Mouse (Mus musculus) forebrain, embryonic 13.5 days (tissue): ENCODE results near the gene Poln. TPM values are rescaled to one million over a fixed set of nuclear protein-coding genes. Genes with fewer than 3 reads are reported as not detected.

ENCODE experiments used
- ATAC-seq: fragments of 200-750 bp; cut with Nextera tagmentation; 2 replicates; pipeline ENCODE4 v1.8.0; 2017
- H3K27ac ChIP-seq: fragments of 300-500 bp; sonication (generic); 2 replicates; pipeline ENCODE4 v1.5.1; 2015; ENCODE audit warnings: inconsistent platforms, mild to moderate bottlenecking, moderate library complexity
- H3K27me3 ChIP-seq: fragments of 300-500 bp; sonication (generic); 2 replicates; pipeline ENCODE4 v1.6.1; 2015; ENCODE audit warnings: mild to moderate bottlenecking, inconsistent platforms
- H3K36me3 ChIP-seq: fragments of 300-500 bp; sonication (generic); 2 replicates; pipeline ENCODE4 v1.6.1; 2015; ENCODE audit warnings: mild to moderate bottlenecking, inconsistent platforms; ENCODE audit not compliant: poor library complexity, severe bottlenecking
- H3K4me1 ChIP-seq: fragments of 300-500 bp; sonication (generic); 2 replicates; pipeline ENCODE4 v1.6.1; 2015; ENCODE audit warnings: inconsistent platforms
- H3K4me2 ChIP-seq: fragments of 300-500 bp; sonication (generic); 2 replicates; pipeline ENCODE4 v1.6.1; 2015; ENCODE audit warnings: inconsistent platforms, mild to moderate bottlenecking, moderate library complexity
- H3K4me3 ChIP-seq: fragments of 300-500 bp; sonication (generic); 2 replicates; pipeline ENCODE4 v1.5.1; 2015; ENCODE audit warnings: mild to moderate bottlenecking, inconsistent platforms
- H3K9ac ChIP-seq: fragments of 300-500 bp; sonication (generic); 2 replicates; pipeline ENCODE4 v1.6.1; 2015; ENCODE audit warnings: mild to moderate bottlenecking, inconsistent platforms
- H3K9me3 ChIP-seq: fragments of 300-500 bp; sonication (generic); replicated peaks from 2 replicates; pipeline ENCODE4 v1.6.1; 2016; ENCODE audit warnings: inconsistent platforms
- WGBS: fragments of 180-500 bp; shearing (Covaris S2); methylation state at CpG from one replicate; pipeline ENCODE4 v1.1.7; 2015; 5-methylcytosine and 5-hydroxymethylcytosine counted together
- polyA plus RNA-seq: library from polyadenylated mRNA; unstranded; fragments of >200 nt; fragmentation: Nextera tagmentation; extraction: Ambion mirVana; gene quantifications from 2 replicates; pipeline ENCODE4 v1.2.1, GENCODE M21; 2015

Gene Poln
- polyA plus RNA-seq, 1 experiment from 2014 or later = 0.88 TPM

DNA sequence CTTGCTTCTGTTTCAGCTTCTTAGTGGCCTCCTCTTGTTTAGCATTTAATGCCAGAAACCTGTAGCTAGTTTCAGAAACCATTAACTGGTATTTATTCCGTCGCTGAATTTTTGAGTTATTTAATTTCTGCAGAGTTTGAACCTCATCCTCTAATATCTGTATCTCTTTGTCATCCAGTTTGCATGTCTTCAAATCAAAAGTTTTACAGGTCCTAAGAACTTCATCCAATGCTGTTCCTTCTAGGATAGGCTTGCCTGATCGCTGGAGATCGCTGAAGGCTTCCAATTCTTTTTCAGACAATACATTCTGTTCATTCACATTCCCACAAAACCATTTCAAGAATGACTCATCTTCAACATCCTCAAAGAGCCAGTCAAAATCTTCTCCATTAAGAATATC lies 1.4 kb downstream of the Poln start:
- Histone ChIP-seq H3K4me3 (0 out of 2 replicates have a peak overlapping the region, but pooled peaks have one; percentile 10), H3K4me2 (peak overlapping the region; percentile 46), H3K36me3 (peaks cover 11% of the 10 kb centered on the region), H3K4me1 (peaks cover 27% of the 10 kb centered on the region), H3K9me3 (no peaks in the 10 kb centered on the region), H3K9ac (peak overlapping the region; percentile 45), H3K27me3 (no peaks in the 10 kb centered on the region), H3K27ac (no peak overlapping the region)
- WGBS = 89% methylated on average over 4 of the region's 4 CpGs
- ATAC-seq = no peak

DNA sequence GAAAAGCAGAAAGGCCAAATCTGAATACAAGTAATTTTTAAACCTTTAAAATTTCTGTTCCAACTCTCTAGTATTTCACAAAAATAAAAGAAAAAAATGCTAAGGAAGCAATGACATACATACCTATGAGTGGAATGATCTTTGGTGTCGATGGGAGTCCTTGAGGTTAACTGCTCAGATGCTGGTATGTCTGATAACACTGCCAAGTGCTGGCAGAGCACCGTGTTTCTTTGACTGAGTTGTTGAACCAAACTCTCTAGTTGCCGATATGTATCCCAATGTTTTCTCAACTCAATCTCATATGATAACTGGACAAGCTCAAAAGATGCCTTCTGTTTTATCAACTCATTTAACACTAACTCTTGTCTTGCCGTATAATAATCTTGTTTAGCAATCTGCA lies 3.5 kb downstream of the Poln start:
- Histone ChIP-seq H3K4me3 (no peak overlapping the region), H3K27me3 (no peaks in the 10 kb centered on the region), H3K9me3 (no peaks in the 10 kb centered on the region), H3K4me2 (peak overlapping the region; percentile 19; the same call in 1 of the 2 replicates), H3K27ac (no peak overlapping the region), H3K36me3 (peaks cover 13% of the 10 kb centered on the region), H3K4me1 (peaks cover 27% of the 10 kb centered on the region), H3K9ac (0 out of 2 replicates have a peak overlapping the region, but pooled peaks have one; percentile 5)
- WGBS = 88% methylated on average over 4 of the region's 4 CpGs
- ATAC-seq = no peak

DNA sequence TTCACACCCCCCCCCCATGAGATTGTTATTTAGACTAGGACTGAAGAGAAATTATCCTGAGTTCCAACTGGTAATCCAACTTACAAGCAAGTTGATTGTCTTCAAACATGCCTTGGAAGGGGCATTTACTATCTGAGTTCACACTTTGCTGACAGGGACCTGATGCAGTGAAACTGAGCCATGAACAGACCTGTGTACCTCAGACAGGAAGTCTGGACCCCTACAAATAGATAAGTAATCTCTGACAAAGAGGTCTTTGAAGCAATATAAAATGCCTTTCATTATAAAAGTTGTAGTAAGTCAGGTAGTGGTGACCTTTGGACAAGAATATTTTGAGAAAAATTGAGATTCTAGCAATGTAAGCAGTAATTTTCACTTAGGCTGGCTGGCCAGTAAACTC lies 20.8 kb downstream of the Poln start:
- no peaks in the 10 kb centered on the region for H3K9me3 ChIP-seq
- H3K36me3 ChIP-seq = peaks cover 13% of the 10 kb centered on the region
- no peaks in the 10 kb centered on the region for H3K27me3 ChIP-seq
- H3K4me1 ChIP-seq = no peaks in the 10 kb centered on the region
- no peak overlapping the region for H3K27ac ChIP-seq
- H3K9ac ChIP-seq = no peak overlapping the region
- ATAC-seq = no peak
- no peak overlapping the region for H3K4me3 ChIP-seq
- no peak overlapping the region for H3K4me2 ChIP-seq

DNA sequence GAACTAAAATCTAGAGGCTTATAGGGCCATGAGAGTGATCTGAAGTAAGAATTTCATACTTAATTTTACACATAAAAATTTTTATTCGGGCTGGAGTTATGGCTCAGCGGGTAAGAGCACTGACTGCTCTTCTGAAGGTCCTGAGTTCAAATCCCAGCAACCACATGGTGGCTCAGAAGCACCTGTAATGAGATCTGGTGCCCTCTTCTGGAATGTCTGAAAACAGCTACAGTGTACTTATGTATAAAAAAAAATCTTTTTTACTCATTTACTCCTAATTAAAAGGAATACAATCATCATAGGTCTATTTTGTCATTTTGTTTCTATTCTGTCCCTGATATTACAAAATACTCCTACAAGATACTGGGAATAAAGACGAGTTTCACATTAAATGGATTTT lies 21.7 kb downstream of the Poln start:
- 93% methylated on average over 3 of the region's 3 CpGs for WGBS
- no peaks in the 10 kb centered on the region for H3K4me1 ChIP-seq

DNA sequence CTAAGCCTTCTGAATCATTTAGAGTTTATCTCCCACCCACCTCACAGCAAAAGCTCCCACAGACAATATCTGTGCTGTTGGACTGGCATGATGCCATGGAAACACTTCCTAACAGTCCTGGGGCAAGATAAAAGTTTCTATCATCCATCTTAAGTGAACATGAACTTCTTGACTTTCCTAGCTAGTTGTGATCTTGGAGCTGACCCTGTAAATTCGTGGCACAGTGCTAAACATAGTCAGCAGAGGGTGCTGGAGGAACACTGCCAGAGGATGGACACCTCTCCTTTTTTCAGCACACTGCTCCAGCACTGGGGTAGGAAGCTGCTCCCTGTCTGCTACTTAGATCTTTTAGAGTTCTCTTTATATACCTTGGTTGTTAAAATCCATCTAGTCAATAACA lies 29.5 kb downstream of the Poln start:
- no peak overlapping the region for H3K4me2 ChIP-seq
- no peak for ATAC-seq
- no peak overlapping the region for H3K27ac ChIP-seq
- H3K4me1 ChIP-seq = no peaks in the 10 kb centered on the region
- H3K9ac ChIP-seq = no peak overlapping the region
- no peaks in the 10 kb centered on the region for H3K9me3 ChIP-seq
- H3K4me3 ChIP-seq = no peak overlapping the region
- WGBS = 20% methylated on average over 1 of the region's 1 CpGs
- no peaks in the 10 kb centered on the region for H3K36me3 ChIP-seq
- H3K27me3 ChIP-seq = no peaks in the 10 kb centered on the region

More for the DNA sequence above, 21.7 kb downstream of the Poln start:
- H3K9me3 ChIP-seq = no peaks in the 10 kb centered on the region
- H3K27ac ChIP-seq = no peak overlapping the region
- no peak overlapping the region for H3K9ac ChIP-seq
- H3K36me3 ChIP-seq = peaks cover 6% of the 10 kb centered on the region; the same call in 1 of the 2 replicates
- no peak for ATAC-seq
- no peaks in the 10 kb centered on the region for H3K27me3 ChIP-seq
- H3K4me2 ChIP-seq = no peak overlapping the region
- H3K4me3 ChIP-seq = no peak overlapping the region

DNA sequence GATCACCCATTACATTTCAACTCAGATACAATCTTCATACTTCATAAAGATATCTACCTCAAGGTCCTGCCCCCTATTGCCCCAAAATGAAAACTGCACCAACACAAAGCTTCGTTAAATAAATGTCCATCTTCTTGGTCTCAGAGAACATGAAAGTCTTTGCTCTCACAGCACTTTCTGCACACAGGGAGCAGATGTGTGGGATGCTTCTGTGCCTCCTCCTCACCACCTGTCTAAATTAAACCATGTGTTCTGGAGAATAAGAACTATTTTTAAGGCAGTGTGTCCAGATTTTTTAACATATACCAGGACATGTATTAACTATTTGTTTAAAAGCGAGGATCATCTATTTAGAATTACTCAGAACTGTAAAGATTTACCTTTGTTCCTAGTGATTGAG lies 36.5 kb downstream of the Poln start:
- H3K27ac ChIP-seq = no peak overlapping the region
- no peaks in the 10 kb centered on the region for H3K27me3 ChIP-seq
- H3K4me3 ChIP-seq = no peak overlapping the region
- no peak overlapping the region for H3K4me2 ChIP-seq
- 76% methylated on average over 2 of the region's 2 CpGs for WGBS
- no peak for ATAC-seq
- H3K9me3 ChIP-seq = no peaks in the 10 kb centered on the region
- H3K4me1 ChIP-seq = no peaks in the 10 kb centered on the region
- no peak overlapping the region for H3K9ac ChIP-seq
- no peaks in the 10 kb centered on the region for H3K36me3 ChIP-seq

DNA sequence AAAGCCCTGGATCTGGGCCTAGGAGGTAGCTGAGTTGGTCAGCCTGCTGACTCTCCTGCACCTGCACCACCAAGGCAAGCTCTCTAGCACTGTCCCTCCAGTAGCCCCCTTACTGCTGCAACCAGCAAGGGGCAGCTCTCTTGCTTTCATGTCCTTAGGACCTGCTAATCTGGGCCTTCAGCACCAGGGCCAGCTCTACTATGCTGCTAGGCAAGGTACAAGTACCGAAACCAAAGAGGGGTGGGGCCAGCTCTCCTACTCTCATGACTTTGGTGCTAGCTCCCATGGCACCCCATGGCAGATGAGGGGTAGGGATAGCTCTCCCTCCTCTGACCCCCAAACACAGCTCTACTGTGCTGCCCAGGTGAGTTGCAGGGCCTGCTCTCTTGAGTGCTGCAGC lies 45.1 kb downstream of the Poln start:
- no peaks in the 10 kb centered on the region for H3K9me3 ChIP-seq

DNA sequence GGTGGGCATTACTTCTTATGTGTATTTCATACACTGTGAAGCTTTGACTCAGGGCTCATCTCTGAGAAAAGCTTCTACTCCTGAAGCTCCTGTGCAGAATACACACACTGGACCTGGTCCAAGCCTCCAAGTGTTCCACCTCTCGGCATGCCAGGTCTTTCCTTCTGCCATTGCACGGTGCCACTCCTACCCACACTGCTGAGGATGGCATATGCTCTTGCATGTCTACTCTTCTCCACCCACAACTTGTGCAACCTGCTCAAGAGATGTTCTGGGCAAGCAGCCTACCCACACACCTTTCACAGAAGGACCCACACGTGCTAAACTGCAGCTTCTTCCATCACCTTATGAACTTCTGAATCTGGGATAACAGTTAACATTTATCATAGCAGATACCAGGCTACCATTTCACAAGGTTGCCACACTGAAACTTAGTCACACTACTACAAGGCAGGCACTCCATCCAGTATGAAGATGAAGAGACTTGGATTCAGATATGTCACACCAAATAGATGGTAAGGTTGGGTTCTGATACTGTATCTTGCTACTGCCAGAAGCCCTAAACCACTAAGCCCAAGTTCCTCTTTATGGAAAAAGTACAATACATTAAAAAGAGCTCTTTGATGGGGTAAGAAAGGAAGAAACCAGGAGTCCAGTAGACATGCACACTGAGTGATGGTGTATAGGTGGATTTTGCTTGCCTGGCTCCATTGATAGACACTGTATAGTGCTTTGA lies 50.0 kb downstream of the Poln start:
- Histone ChIP-seq H3K4me1 (no peaks in the 10 kb centered on the region), H3K9ac (no peak overlapping the region), H3K4me2 (no peak overlapping the region), H3K36me3 (no peaks in the 10 kb centered on the region), H3K9me3 (no peaks in the 10 kb centered on the region), H3K27me3 (no peaks in the 10 kb centered on the region), H3K27ac (no peak overlapping the region), H3K4me3 (no peak overlapping the region)
- 85% methylated on average over 3 of the region's 3 CpGs for WGBS
- ATAC-seq = no peak

More for the DNA sequence above, 45.1 kb downstream of the Poln start:
- 21% methylated on average over 1 of the region's 1 CpGs for WGBS
- Histone ChIP-seq H3K4me1 (no peaks in the 10 kb centered on the region), H3K27ac (no peak overlapping the region), H3K36me3 (no peaks in the 10 kb centered on the region), H3K27me3 (no peaks in the 10 kb centered on the region), H3K4me3 (no peak overlapping the region), H3K4me2 (no peak overlapping the region), H3K9ac (no peak overlapping the region)
- no peak for ATAC-seq

DNA sequence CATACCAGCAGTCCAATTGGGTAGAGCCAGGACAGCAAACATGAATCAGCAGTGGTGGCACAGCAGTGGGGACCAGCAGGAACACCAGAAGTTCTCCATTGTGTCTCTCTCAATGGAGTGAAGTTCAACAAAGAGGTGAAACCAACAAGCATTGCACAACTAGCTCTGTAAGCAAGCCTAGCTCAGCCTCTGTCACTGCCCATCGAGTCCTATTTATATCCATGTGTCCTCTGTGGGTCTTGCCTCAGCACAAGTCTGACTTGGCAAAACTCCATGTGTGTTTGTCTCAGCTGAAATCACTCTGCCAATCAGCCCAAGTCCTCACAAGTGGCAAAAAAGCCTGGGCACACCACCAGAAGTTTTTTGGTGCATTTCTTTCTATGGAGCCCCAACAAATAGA lies 63.6 kb downstream of the Poln start:
- H3K4me2 ChIP-seq = no peak overlapping the region
- 67% methylated on average over 1 of the region's 1 CpGs for WGBS
- H3K27ac ChIP-seq = no peak overlapping the region
- no peaks in the 10 kb centered on the region for H3K4me1 ChIP-seq
- no peak for ATAC-seq
- no peaks in the 10 kb centered on the region for H3K36me3 ChIP-seq
- H3K27me3 ChIP-seq = no peaks in the 10 kb centered on the region
- no peaks in the 10 kb centered on the region for H3K9me3 ChIP-seq
- H3K4me3 ChIP-seq = no peak overlapping the region
- no peak overlapping the region for H3K9ac ChIP-seq

DNA sequence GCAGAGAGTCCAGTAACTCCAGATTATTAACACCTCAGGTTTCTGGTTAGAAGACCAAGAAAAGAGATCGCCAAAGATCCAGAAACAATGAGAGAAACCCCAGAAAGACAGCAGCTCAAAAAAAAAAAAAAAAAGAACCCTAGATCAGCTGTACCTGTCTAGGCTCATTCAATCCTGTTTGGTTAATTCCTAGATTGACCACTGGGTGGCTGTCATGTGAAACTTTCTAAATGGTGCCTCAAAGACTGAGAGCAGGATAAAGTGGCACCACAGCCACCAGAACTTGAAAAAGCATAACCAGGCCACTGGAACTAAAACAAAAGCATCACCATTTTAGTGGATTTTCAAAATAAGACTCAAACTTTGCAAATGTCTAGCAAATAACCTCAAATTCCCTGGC lies 71.9 kb downstream of the Poln start:
- no peak overlapping the region for H3K4me3 ChIP-seq
- H3K4me1 ChIP-seq = no peaks in the 10 kb centered on the region
- WGBS = 17% methylated on average over 1 of the region's 1 CpGs
- no peak overlapping the region for H3K9ac ChIP-seq
- no peaks in the 10 kb centered on the region for H3K27me3 ChIP-seq
- no peaks in the 10 kb centered on the region for H3K36me3 ChIP-seq
- H3K9me3 ChIP-seq = no peaks in the 10 kb centered on the region
- no peak overlapping the region for H3K27ac ChIP-seq
- H3K4me2 ChIP-seq = no peak overlapping the region
- ATAC-seq = no peak; the same call in 1 of the 2 replicates

DNA sequence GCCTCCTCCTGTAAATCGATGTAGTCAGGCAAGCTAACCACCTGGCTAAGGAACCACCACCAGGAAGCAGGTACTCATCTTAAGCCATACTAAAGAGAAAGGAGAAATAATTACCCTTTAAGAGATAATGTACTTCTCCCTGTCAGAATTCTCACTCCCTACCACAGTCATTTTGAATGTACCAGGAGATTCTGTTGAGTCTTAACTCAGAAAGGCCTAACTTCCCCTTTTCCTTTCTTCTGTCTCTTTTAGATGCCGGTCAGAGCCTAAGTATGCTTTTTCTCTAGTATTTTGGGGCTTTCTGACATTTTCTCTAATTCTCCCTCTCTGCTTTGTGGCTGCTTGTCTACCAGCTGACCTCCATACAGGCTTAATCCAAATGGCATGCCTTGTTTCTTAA lies 76.2 kb downstream of the Poln start:
- Histone ChIP-seq H3K27me3 (no peaks in the 10 kb centered on the region), H3K4me1 (no peaks in the 10 kb centered on the region), H3K4me2 (no peak overlapping the region), H3K36me3 (no peaks in the 10 kb centered on the region), H3K9ac (no peak overlapping the region), H3K4me3 (no peak overlapping the region), H3K9me3 (no peaks in the 10 kb centered on the region), H3K27ac (no peak overlapping the region)
- 93% methylated on average over 2 of the region's 2 CpGs for WGBS
- ATAC-seq = no peak

DNA sequence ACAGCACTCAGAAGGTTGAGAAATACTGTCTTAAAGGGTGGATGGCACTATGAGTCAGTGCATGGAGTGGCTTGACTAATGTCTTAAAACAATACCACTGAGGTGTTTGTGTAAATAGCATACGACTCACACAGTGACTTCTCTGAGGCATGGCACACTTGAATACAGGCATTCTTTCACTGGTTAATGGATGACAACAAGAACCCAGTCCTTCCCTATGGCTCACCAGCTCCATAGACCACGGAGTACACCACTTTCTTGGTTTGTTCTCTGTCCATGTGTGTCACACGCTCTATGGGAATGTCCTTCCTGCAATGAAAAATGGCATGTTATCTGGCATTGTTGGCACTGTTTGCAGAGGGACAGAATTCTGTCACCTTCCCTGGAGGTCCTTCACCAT lies 136.7 kb downstream of the Poln start:
- Histone ChIP-seq H3K4me2 (no peak overlapping the region), H3K27ac (no peak overlapping the region), H3K4me3 (no peak overlapping the region), H3K27me3 (no peaks in the 10 kb centered on the region), H3K9me3 (no peaks in the 10 kb centered on the region), H3K4me1 (no peaks in the 10 kb centered on the region), H3K36me3 (no peaks in the 10 kb centered on the region), H3K9ac (no peak overlapping the region)
- no peak for ATAC-seq
- 72% methylated on average over 3 of the region's 3 CpGs for WGBS

DNA sequence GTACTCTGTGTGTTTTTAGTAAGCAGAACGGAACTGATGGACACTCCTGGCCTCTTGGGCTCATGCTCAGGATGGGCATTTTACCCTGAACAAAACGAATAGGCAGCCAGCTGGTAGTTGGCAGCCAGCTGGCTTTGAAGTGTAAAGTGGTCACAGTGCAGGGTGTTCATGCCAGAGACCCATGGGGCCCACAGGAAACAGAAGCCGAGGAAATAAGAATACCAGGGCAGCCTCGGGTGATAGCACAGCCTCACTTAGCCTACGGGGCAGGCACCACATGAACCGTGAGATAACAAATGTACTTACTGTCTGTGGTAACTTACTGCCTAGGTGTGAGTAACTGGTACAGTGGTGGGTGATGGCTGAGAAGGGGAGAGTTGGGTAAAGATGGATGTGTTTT lies 138.2 kb downstream of the Poln start:
- Histone ChIP-seq H3K27me3 (no peaks in the 10 kb centered on the region), H3K27ac (no peak overlapping the region), H3K9ac (no peak overlapping the region), H3K36me3 (no peaks in the 10 kb centered on the region), H3K9me3 (no peaks in the 10 kb centered on the region), H3K4me2 (no peak overlapping the region), H3K4me1 (no peaks in the 10 kb centered on the region), H3K4me3 (no peak overlapping the region)
- 77% methylated on average over 6 of the region's 6 CpGs for WGBS
- ATAC-seq = no peak
